Mouse (Mus musculus) left cerebral cortex, postnatal 25 days (tissue): ENCODE data around the gene Sbsn. TPM values are rescaled to one million over a fixed set of nuclear protein-coding genes. Genes with fewer than 3 reads are reported as not detected.

Experiments
- DNase-seq, 2 experiments: peaks; one replicate each; pipeline ENCODE4 v3.0.0; 2022; ENCODE audit warnings: low spot score in 2 of 2, mixed read lengths in 1 of 2
- intact Hi-C: fragments of 180-260 bp; cut with DNase I; formaldehyde crosslinking; loops from one replicate; pipeline ENCODE4 v1.15.1; 2025
- total RNA-seq, 2 experiments: library from RNA; stranded (reverse); gene quantifications; 2 replicates each; pipeline ENCODE4 v1.2.3; 2021

Sbsn gene
- total RNA-seq, 2 experiments from 2014 or later = 5.7 to 7.0 TPM

- no peak for DNase-seq
- intact Hi-C loops = no loop called here
These were observed 43.6 kb downstream of the Sbsn start for GRCm38 (mm10) chr7:30794921-30795320.

- DNase-seq = peak; percentile 26 to 85
- intact Hi-C loops = no loop called here
These were observed 45.5 kb downstream of the Sbsn start for GRCm38 (mm10) chr7:30796790-30797189.

- intact Hi-C loops = no loop called here
These were observed 49.4 kb downstream of the Sbsn start for GRCm38 (mm10) chr7:30800653-30801052.

GRCm38 (mm10) chr7:30803256-30803655 lies 52.0 kb downstream of the Sbsn start:
- no peak for DNase-seq
- intact Hi-C loops = no loop called here

More at GRCm38 (mm10) chr7:30800653-30801052, 49.4 kb downstream of the Sbsn start:
- no peak for DNase-seq

- DNase-seq = peak in 1 of 2 experiments; percentile 49
- intact Hi-C loops = no loop called here
These were observed 52.9 kb downstream of the Sbsn start for GRCm38 (mm10) chr7:30804026-30804715.

Other genes with a start within 250 kb of the Sbsn start
- 100 to 1,000 TPM; 190 to 213 TPM for gene Arhgap33, start 216.4 kb upstream of the Sbsn start, total RNA-seq
- 1 to 10 TPM; 5.1 to 6.4 TPM for gene Hspb6, start 199.3 kb upstream of the Sbsn start, total RNA-seq
- gene Proser3, start 199.2 kb upstream of the Sbsn start, total RNA-seq = 1 to 10 TPM; 5.2 to 5.5 TPM
- 10 to 100 TPM; 45.5 to 47.8 TPM for gene Lin37, start 191.6 kb upstream of the Sbsn start, total RNA-seq
- gene U2af1l4, start 188.2 kb upstream of the Sbsn start, total RNA-seq = 10 to 100 TPM; 57.2 to 69.2 TPM
- gene Gm49396, start 188.1 kb upstream of the Sbsn start, total RNA-seq = 1 to 10 TPM; 5.7 TPM
- gene Psenen, start 187.8 kb upstream of the Sbsn start, total RNA-seq = 10 to 100 TPM; 82.7 to 90.1 TPM
- 1 to 10 TPM; 2.8 to 3.5 TPM for gene Igflr1, start 186.0 kb upstream of the Sbsn start, total RNA-seq
- 10 to 100 TPM; 46.4 to 50.4 TPM for gene Kmt2b, start 162.7 kb upstream of the Sbsn start, total RNA-seq
- gene Zbtb32, start 152.6 kb upstream of the Sbsn start, total RNA-seq = not detected
- under 1 TPM; 0.23 to 0.50 TPM for gene Upk1a, start 138.6 kb upstream of the Sbsn start, total RNA-seq
- gene Cox6b1, start 125.3 kb upstream of the Sbsn start, total RNA-seq = 100 to 1,000 TPM; 721 to 744 TPM
- gene Etv2, start 115.6 kb upstream of the Sbsn start, total RNA-seq = not detected
- 10 to 100 TPM; 66.8 to 70.8 TPM for gene Rbm42, start 101.2 kb upstream of the Sbsn start, total RNA-seq
- gene Haus5, start 86.5 kb upstream of the Sbsn start, total RNA-seq = 1 to 10 TPM; 3.5 to 6.4 TPM
- gene Pmis2, start 79.9 kb upstream of the Sbsn start, total RNA-seq = not detected
- gene 2200002J24Rik, start 52.5 kb upstream of the Sbsn start, total RNA-seq = not detected
- 1 to 10 TPM in 1 of 2 experiments, under 1 TPM in 1; 0.60 to 1.2 TPM for gene Atp4a, start 39.3 kb upstream of the Sbsn start, total RNA-seq
- gene Tmem147, start 21.9 kb upstream of the Sbsn start, total RNA-seq = 100 to 1,000 TPM; 119 to 130 TPM
- gene Gapdhs, start 7.8 kb upstream of the Sbsn start, total RNA-seq = not detected
- 1 to 10 TPM; 4.0 to 5.0 TPM for gene Dmkn, start 12.3 kb downstream of the Sbsn start, total RNA-seq
- gene Krtdap, start 36.4 kb downstream of the Sbsn start, total RNA-seq = not detected
- gene Ffar2, start 72.3 kb downstream of the Sbsn start, total RNA-seq = not detected
- gene Ffar3, start 104.7 kb downstream of the Sbsn start, total RNA-seq = not detected
- gene Ffar1, start 110.1 kb downstream of the Sbsn start, total RNA-seq = not detected
- not detected for gene Cd22, start 128.9 kb downstream of the Sbsn start, total RNA-seq
- 100 to 1,000 TPM; 152 to 176 TPM for gene Mag, start 163.4 kb downstream of the Sbsn start, total RNA-seq
- gene Hamp2, start 173.2 kb downstream of the Sbsn start, total RNA-seq = not detected
- not detected for gene Hamp, start 192.6 kb downstream of the Sbsn start, total RNA-seq
- gene Usf2, start 205.3 kb downstream of the Sbsn start, total RNA-seq = 100 to 1,000 TPM; 139 to 144 TPM
- gene Lsr, start 222.0 kb downstream of the Sbsn start, total RNA-seq = 1 to 10 TPM; 8.8 to 9.9 TPM
- not detected for gene Fam187b, start 222.3 kb downstream of the Sbsn start, total RNA-seq